Mouse (Mus musculus): ENCODE data around the gene Csf3. TPM values are rescaled to one million over a fixed set of nuclear protein-coding genes. Genes with fewer than 3 reads are reported as not detected.

Csf3 gene
- polyA plus RNA-seq, 1 experiment from 2014 or later, result not detected

- 95% methylated on average over 9 of the region's 9 CpGs for WGBS
- Histone ChIP-seq H3K4me1 (ENCODE audit: control insufficient read depth, insufficient read depth, low read length) (no peaks in the 10 kb centered on the region; the same call in 1 of the 2 replicates), H3K9ac (ENCODE audit: low read depth, low read length) (no peak overlapping the region), H3K27me3 (ENCODE audit: control insufficient read depth, insufficient read depth, low read length) (no peaks in the 10 kb centered on the region), H3K9me3 (ENCODE audit: control insufficient read depth, low read length) (no peaks in the 10 kb centered on the region), H3K4me2 (replicated peaks; ENCODE audit: low read depth, low read length) (no peak overlapping the region), H3K27ac (ENCODE audit: low read depth, low read length) (no peak overlapping the region), H3K4me3 (ENCODE audit: low read length) (no peak overlapping the region), H3K36me3 (ENCODE audit: control insufficient read depth, insufficient read depth, low read length) (peaks cover 36% of the 10 kb centered on the region)
- no peak for ATAC-seq (ENCODE audit: low FRiP score, low TSS enrichment)
Observed at GRCm38 (mm10) chr11:98715946-98716345, 14.9 kb downstream of the Csf3 start.

GRCm38 (mm10) chr11:98717904-98718303 lies 16.8 kb downstream of the Csf3 start:
- WGBS, result 24% methylated on average over 13 of the region's 13 CpGs
- ATAC-seq (ENCODE audit: low FRiP score, low TSS enrichment), result no peak
- no peak overlapping the region for H3K9ac ChIP-seq (ENCODE audit: low read depth, low read length)
- H3K27me3 ChIP-seq (ENCODE audit: control insufficient read depth, insufficient read depth, low read length), result no peaks in the 10 kb centered on the region
- H3K36me3 ChIP-seq (ENCODE audit: control insufficient read depth, insufficient read depth, low read length), result peaks cover 27% of the 10 kb centered on the region
- no peak overlapping the region for H3K4me2 ChIP-seq (replicated peaks; ENCODE audit: low read depth, low read length)
- H3K4me1 ChIP-seq (ENCODE audit: control insufficient read depth, insufficient read depth, low read length), result no peaks in the 10 kb centered on the region; the same call in 1 of the 2 replicates
- H3K4me3 ChIP-seq (ENCODE audit: low read length), result no peak overlapping the region
- no peak overlapping the region for H3K27ac ChIP-seq (ENCODE audit: low read depth, low read length)
- no peaks in the 10 kb centered on the region for H3K9me3 ChIP-seq (ENCODE audit: control insufficient read depth, low read length)

GRCm38 (mm10) chr11:98720756-98721155 lies 19.7 kb downstream of the Csf3 start:
- whole genome bisulfite sequencing, result 81% methylated on average over 2 of the region's 2 CpGs
- H3K9me3 ChIP-seq (ENCODE audit: control insufficient read depth, low read length), result no peaks in the 10 kb centered on the region
- H3K4me3 ChIP-seq (ENCODE audit: low read length), result no peak overlapping the region
- H3K4me2 ChIP-seq (replicated peaks; ENCODE audit: low read depth, low read length), result no peak overlapping the region
- H3K9ac ChIP-seq (ENCODE audit: low read depth, low read length), result no peak overlapping the region
- no peaks in the 10 kb centered on the region; the same call in 1 of the 2 replicates for H3K4me1 ChIP-seq (ENCODE audit: control insufficient read depth, insufficient read depth, low read length)
- no peak overlapping the region for H3K27ac ChIP-seq (ENCODE audit: low read depth, low read length)
- no peaks in the 10 kb centered on the region for H3K27me3 ChIP-seq (ENCODE audit: control insufficient read depth, insufficient read depth, low read length)
- peaks cover 14% of the 10 kb centered on the region for H3K36me3 ChIP-seq (ENCODE audit: control insufficient read depth, insufficient read depth, low read length)
- no peak for ATAC-seq (ENCODE audit: low FRiP score, low TSS enrichment)

- peaks cover 14% of the 10 kb centered on the region for H3K36me3 ChIP-seq (ENCODE audit: control insufficient read depth, insufficient read depth, low read length)
- 67% methylated on average over 24 of the region's 24 CpGs for WGBS
- ATAC-seq (ENCODE audit: low FRiP score, low TSS enrichment), result 0 out of 2 replicates have a peak, but pooled peaks have one; percentile 8
Observed at GRCm38 (mm10) chr11:98721458-98722226, 20.6 kb downstream of the Csf3 start.

GRCm38 (mm10) chr11:98723098-98723497 lies 22.0 kb downstream of the Csf3 start:
- ATAC-seq (ENCODE audit: low FRiP score, low TSS enrichment), result no peak
- no peak overlapping the region for H3K27ac ChIP-seq (ENCODE audit: low read depth, low read length)
- no peak overlapping the region for H3K9ac ChIP-seq (ENCODE audit: low read depth, low read length)
- WGBS, result 74% methylated on average over 7 of the region's 7 CpGs
- H3K9me3 ChIP-seq (ENCODE audit: control insufficient read depth, low read length), result no peaks in the 10 kb centered on the region
- peaks cover 21% of the 10 kb centered on the region for H3K36me3 ChIP-seq (ENCODE audit: control insufficient read depth, insufficient read depth, low read length)
- no peak overlapping the region for H3K4me2 ChIP-seq (replicated peaks; ENCODE audit: low read depth, low read length)
- H3K4me1 ChIP-seq (ENCODE audit: control insufficient read depth, insufficient read depth, low read length), result no peaks in the 10 kb centered on the region
- H3K4me3 ChIP-seq (ENCODE audit: low read length), result no peak overlapping the region
- H3K27me3 ChIP-seq (ENCODE audit: control insufficient read depth, insufficient read depth, low read length), result no peaks in the 10 kb centered on the region

More at GRCm38 (mm10) chr11:98721458-98722226, 20.6 kb downstream of the Csf3 start:
- H3K27me3 ChIP-seq (ENCODE audit: control insufficient read depth, insufficient read depth, low read length), result no peaks in the 10 kb centered on the region
- H3K27ac ChIP-seq (ENCODE audit: low read depth, low read length), result no peak overlapping the region
- no peaks in the 10 kb centered on the region for H3K4me1 ChIP-seq (ENCODE audit: control insufficient read depth, insufficient read depth, low read length)
- H3K9me3 ChIP-seq (ENCODE audit: control insufficient read depth, low read length), result no peaks in the 10 kb centered on the region
- no peak overlapping the region for H3K9ac ChIP-seq (ENCODE audit: low read depth, low read length)
- no peak overlapping the region for H3K4me2 ChIP-seq (replicated peaks; ENCODE audit: low read depth, low read length)
- no peak overlapping the region for H3K4me3 ChIP-seq (ENCODE audit: low read length)

GRCm38 (mm10) chr11:98725926-98726506 lies 25.0 kb downstream of the Csf3 start:
- H3K27me3 ChIP-seq (ENCODE audit: control insufficient read depth, insufficient read depth, low read length), result no peaks in the 10 kb centered on the region

GRCm38 (mm10) chr11:98729119-98729588 lies 28.1 kb downstream of the Csf3 start, which contains the start of gene Med24:
Gene Med24, minus strand, starts transcription at chr11:98729435.
- peak; percentile 94 for ATAC-seq (ENCODE audit: low FRiP score, low TSS enrichment)
- WGBS, result under 1% methylated on average over 16 of the region's 16 CpGs
- H3K4me1 ChIP-seq (ENCODE audit: control insufficient read depth, insufficient read depth, low read length), result peaks cover 4% of the 10 kb centered on the region; the same call in 1 of the 2 replicates

More at GRCm38 (mm10) chr11:98725926-98726506, 25.0 kb downstream of the Csf3 start:
- H3K36me3 ChIP-seq (ENCODE audit: control insufficient read depth, insufficient read depth, low read length), result peaks cover 21% of the 10 kb centered on the region
- no peak for ATAC-seq (ENCODE audit: low FRiP score, low TSS enrichment)
- H3K27ac ChIP-seq (ENCODE audit: low read depth, low read length), result no peak overlapping the region
- no peak overlapping the region for H3K4me3 ChIP-seq (ENCODE audit: low read length)
- H3K9me3 ChIP-seq (ENCODE audit: control insufficient read depth, low read length), result no peaks in the 10 kb centered on the region
- no peak overlapping the region for H3K9ac ChIP-seq (ENCODE audit: low read depth, low read length)
- H3K4me2 ChIP-seq (replicated peaks; ENCODE audit: low read depth, low read length), result no peak overlapping the region
- WGBS, result 95% methylated on average over 15 of the region's 15 CpGs
- H3K4me1 ChIP-seq (ENCODE audit: control insufficient read depth, insufficient read depth, low read length), result peaks cover 4% of the 10 kb centered on the region; the same call in 1 of the 2 replicates

GRCm38 (mm10) chr11:98730727-98731126 lies 29.7 kb downstream of the Csf3 start:
- peaks cover 4% of the 10 kb centered on the region; the same call in 1 of the 2 replicates for H3K4me1 ChIP-seq (ENCODE audit: control insufficient read depth, insufficient read depth, low read length)
- no peak overlapping the region for H3K27ac ChIP-seq (ENCODE audit: low read depth, low read length)
- WGBS, result 63% methylated on average over 4 of the region's 4 CpGs
- no peak overlapping the region for H3K4me2 ChIP-seq (replicated peaks; ENCODE audit: low read depth, low read length)
- no peaks in the 10 kb centered on the region for H3K27me3 ChIP-seq (ENCODE audit: control insufficient read depth, insufficient read depth, low read length)
- H3K9me3 ChIP-seq (ENCODE audit: control insufficient read depth, low read length), result peaks cover 3% of the 10 kb centered on the region; the same call in 1 of the 2 replicates
- H3K4me3 ChIP-seq (ENCODE audit: low read length), result no peak overlapping the region
- no peak overlapping the region for H3K9ac ChIP-seq (ENCODE audit: low read depth, low read length)
- peaks cover 10% of the 10 kb centered on the region; the same call in 1 of the 2 replicates for H3K36me3 ChIP-seq (ENCODE audit: control insufficient read depth, insufficient read depth, low read length)
- ATAC-seq (ENCODE audit: low FRiP score, low TSS enrichment), result no peak

More at GRCm38 (mm10) chr11:98729119-98729588, 28.1 kb downstream of the Csf3 start, which contains the start of gene Med24:
- Histone ChIP-seq H3K27ac (ENCODE audit: low read depth, low read length) (peak within 1 kb of the TSS; percentile 55; the same call in 1 of the 2 replicates), H3K36me3 (ENCODE audit: control insufficient read depth, insufficient read depth, low read length) (peaks cover 21% of the 10 kb centered on the region), H3K9me3 (ENCODE audit: control insufficient read depth, low read length) (peaks cover under 1% of the 10 kb centered on the region; the same call in 1 of the 2 replicates), H3K4me3 (ENCODE audit: low read length) (peak within 1 kb of the TSS; percentile 81), H3K9ac (ENCODE audit: low read depth, low read length) (peak within 1 kb of the TSS; percentile 66), H3K4me2 (replicated peaks; ENCODE audit: low read depth, low read length) (peak within 1 kb of the TSS; percentile 85), H3K27me3 (ENCODE audit: control insufficient read depth, insufficient read depth, low read length) (no peaks in the 10 kb centered on the region)

Data from kidney, embryonic 14.5 days (tissue).